Mouse (Mus musculus) stomach, postnatal 0 days (tissue): ENCODE results near the gene Plxna4. TPM values are rescaled to one million over a fixed set of nuclear protein-coding genes. Genes with fewer than 3 reads are reported as not detected.

Experiments used
- ATAC-seq: fragments of 200-750 bp; cut with Nextera tagmentation; 2 replicates; pipeline ENCODE4 v1.8.0; 2017; ENCODE audit not compliant: low FRiP score, low TSS enrichment
- DNase-seq: peaks from one replicate; pipeline ENCODE4 v3.0.0-alpha.2; 2016; ENCODE audit warnings: low spot score
- H3K27ac ChIP-seq: fragments of 300-500 bp; sonication (generic); replicated peaks from 2 replicates; pipeline ENCODE4 v1.5.1; 2014; ENCODE audit warnings: mild to moderate bottlenecking, control low read depth
- H3K27me3 ChIP-seq: fragments of 300-500 bp; sonication (generic); 2 replicates; pipeline ENCODE4 v1.6.1; 2014; ENCODE audit warnings: low read length; ENCODE audit not compliant: control insufficient read depth, insufficient read depth
- H3K36me3 ChIP-seq: fragments of 300-500 bp; sonication (generic); 2 replicates; pipeline ENCODE4 v1.6.1; 2014; ENCODE audit warnings: low read length, mixed read lengths; ENCODE audit not compliant: control insufficient read depth, insufficient read depth
- H3K4me1 ChIP-seq: fragments of 300-500 bp; sonication (generic); replicated peaks from 2 replicates; pipeline ENCODE4 v1.6.1; 2014; ENCODE audit warnings: antibody characterized with exemption; ENCODE audit not compliant: control insufficient read depth, insufficient read depth
- H3K4me2 ChIP-seq: fragments of 300-500 bp; sonication (generic); replicated peaks from 2 replicates; pipeline ENCODE4 v1.6.1; 2014; ENCODE audit warnings: low read depth, mild to moderate bottlenecking, control low read depth, moderate library complexity
- H3K4me3 ChIP-seq: fragments of 300-500 bp; sonication (generic); 2 replicates; pipeline ENCODE4 v1.5.1; 2014; ENCODE audit warnings: low read depth, low read length, control low read depth
- H3K9ac ChIP-seq: fragments of 300-500 bp; sonication (generic); 2 replicates; pipeline ENCODE4 v1.6.1; 2014; ENCODE audit warnings: mild to moderate bottlenecking, low read length, control low read depth, mixed read lengths
- H3K9me3 ChIP-seq: fragments of 300-500 bp; sonication (generic); 2 replicates; pipeline ENCODE4 v1.6.1; 2016; ENCODE audit warnings: low read length; ENCODE audit not compliant: control insufficient read depth
- CTCF ChIP-seq: IDR thresholded peaks from 2 replicates; pipeline ENCODE4 v1.5.1; 2016; ENCODE audit warnings: antibody characterized with exemption, low read depth, mild to moderate bottlenecking, moderate library complexity
- EP300 ChIP-seq: optimal IDR thresholded peaks from 2 replicates; pipeline ENCODE3; 2016; ENCODE audit warnings: antibody characterized with exemption
- WGBS: fragments of 180-500 bp; shearing (Covaris S2); extraction: QIAGEN DNeasy Blood & Tissue Kit; methylation state at CpG from one replicate; pipeline ENCODE4 v1.1.7; 2014; 5-methylcytosine and 5-hydroxymethylcytosine counted together
- polyA plus RNA-seq: library from polyadenylated mRNA; unstranded; fragments of >200 nt; fragmentation: Nextera tagmentation; extraction: Ambion mirVana; gene quantifications from 2 replicates; pipeline ENCODE4 v1.2.1, GENCODE M21; 2015

The Plxna4 gene
- polyA plus RNA-seq, 1 experiment from 2014 or later = 1.1 TPM

GRCm38 (mm10) chr6:32261339-32261738, 326.7 kb downstream of the Plxna4 start:
- no peak overlapping the region for H3K4me3 ChIP-seq
- H3K36me3 ChIP-seq = no peaks in the 10 kb centered on the region
- H3K9ac ChIP-seq = no peak overlapping the region
- WGBS = 27% methylated on average over 3 of the region's 3 CpGs
- no peaks in the 10 kb centered on the region for H3K9me3 ChIP-seq
- no peaks in the 10 kb centered on the region for H3K4me1 ChIP-seq
- no peaks in the 10 kb centered on the region for H3K27me3 ChIP-seq
- H3K27ac ChIP-seq = no peak overlapping the region
- no peak overlapping the region for H3K4me2 ChIP-seq
- no peak for DNase-seq
- no peak for ATAC-seq
- TF ChIP-seq CTCF (no peak), EP300 (no peak)

DNA sequence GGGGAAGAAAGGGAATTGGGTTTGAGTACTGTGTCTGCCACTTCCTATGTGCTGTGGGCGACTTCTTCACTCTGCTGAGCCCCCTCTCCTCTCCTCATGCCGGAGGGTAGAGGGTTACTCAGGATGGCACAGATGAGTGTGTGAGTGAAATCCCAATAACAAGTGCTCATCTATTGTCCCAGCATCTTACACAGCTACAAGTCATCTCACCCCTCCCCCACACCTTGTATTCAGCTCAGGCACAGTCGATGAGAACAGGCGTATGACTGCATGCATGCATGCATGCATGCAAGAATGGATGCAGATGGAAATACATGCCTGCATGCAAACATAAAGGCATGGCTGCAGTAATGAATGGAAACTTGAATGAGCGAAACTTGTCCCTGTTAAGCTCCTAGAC, 327.7 kb downstream of the Plxna4 start:
- H3K9me3 ChIP-seq = no peaks in the 10 kb centered on the region
- 88% methylated on average over 5 of the region's 5 CpGs for WGBS
- TF ChIP-seq EP300 (no peak), CTCF (no peak)
- no peaks in the 10 kb centered on the region for H3K27me3 ChIP-seq
- no peak overlapping the region for H3K4me2 ChIP-seq
- no peak overlapping the region for H3K9ac ChIP-seq
- DNase-seq (no peak), ATAC-seq (no peak)
- no peak overlapping the region for H3K4me3 ChIP-seq
- H3K36me3 ChIP-seq = no peaks in the 10 kb centered on the region
- H3K27ac ChIP-seq = no peak overlapping the region
- no peaks in the 10 kb centered on the region for H3K4me1 ChIP-seq

- no peaks in the 10 kb centered on the region for H3K9me3 ChIP-seq
- no peak overlapping the region for H3K27ac ChIP-seq
- no peaks in the 10 kb centered on the region for H3K4me1 ChIP-seq
- H3K4me3 ChIP-seq = no peak overlapping the region
- no peak for DNase-seq
- no peak overlapping the region for H3K4me2 ChIP-seq
- 45% methylated on average over 2 of the region's 2 CpGs for WGBS
- no peak for ATAC-seq
- no peaks in the 10 kb centered on the region for H3K36me3 ChIP-seq
- no peak overlapping the region for H3K9ac ChIP-seq
- H3K27me3 ChIP-seq = no peaks in the 10 kb centered on the region
- TF ChIP-seq EP300 (no peak), CTCF (no peak)
Measured at GRCm38 (mm10) chr6:32255191-32255590, 332.8 kb downstream of the Plxna4 start.

DNA sequence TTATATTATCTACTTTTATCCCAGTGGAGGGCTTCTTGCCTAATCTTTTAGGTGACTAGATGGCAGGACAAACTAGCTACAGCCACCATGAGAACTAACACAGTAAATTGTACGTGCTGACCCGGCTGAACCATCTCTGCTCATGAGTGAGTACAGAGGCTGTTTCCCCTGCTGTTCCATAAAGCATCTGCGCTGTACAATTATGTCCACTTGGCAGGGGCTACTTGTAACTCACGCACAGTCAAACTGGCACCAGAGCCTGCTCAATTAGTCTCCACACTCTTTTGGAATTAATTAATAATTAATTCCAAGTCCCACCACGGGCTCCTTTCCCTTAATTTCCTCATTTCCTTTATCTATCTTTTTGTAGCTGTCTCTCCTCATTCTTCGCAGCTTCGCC, 335.8 kb downstream of the Plxna4 start:
- ATAC-seq = no peak
- no peak for DNase-seq
- Histone ChIP-seq H3K9ac (no peak overlapping the region), H3K27me3 (no peaks in the 10 kb centered on the region), H3K4me1 (no peaks in the 10 kb centered on the region), H3K27ac (no peak overlapping the region), H3K4me3 (no peak overlapping the region), H3K9me3 (no peaks in the 10 kb centered on the region), H3K36me3 (no peaks in the 10 kb centered on the region), H3K4me2 (no peak overlapping the region)
- no peak for TF ChIP-seq EP300
- no peak for TF ChIP-seq CTCF
- WGBS = 82% methylated on average over 7 of the region's 7 CpGs

- 68% methylated on average over 10 of the region's 10 CpGs for WGBS
- Histone ChIP-seq H3K27me3 (no peaks in the 10 kb centered on the region), H3K4me2 (no peak overlapping the region), H3K9ac (no peak overlapping the region), H3K4me1 (no peaks in the 10 kb centered on the region), H3K4me3 (no peak overlapping the region), H3K36me3 (no peaks in the 10 kb centered on the region), H3K27ac (no peak overlapping the region), H3K9me3 (no peaks in the 10 kb centered on the region)
- DNase-seq (no peak), ATAC-seq (no peak)
- no peak for TF ChIP-seq CTCF
Measured at GRCm38 (mm10) chr6:32251674-32252073, 336.3 kb downstream of the Plxna4 start.

- Histone ChIP-seq H3K36me3 (no peaks in the 10 kb centered on the region), H3K4me3 (no peak overlapping the region), H3K27me3 (no peaks in the 10 kb centered on the region), H3K4me2 (no peak overlapping the region), H3K9ac (no peak overlapping the region), H3K4me1 (no peaks in the 10 kb centered on the region), H3K27ac (no peak overlapping the region), H3K9me3 (no peaks in the 10 kb centered on the region)
- DNase-seq (no peak), ATAC-seq (no peak)
- TF ChIP-seq CTCF = no peak
- TF ChIP-seq EP300 = no peak
- WGBS = 33% methylated on average over 6 of the region's 6 CpGs
Measured at GRCm38 (mm10) chr6:32246036-32246435, 342.0 kb downstream of the Plxna4 start.
